Mouse (Mus musculus): ENCODE data around the gene Ramac. TPM values are rescaled to one million over a fixed set of nuclear protein-coding genes. Genes with fewer than 3 reads are reported as not detected.
A peak's percentile ranks its signal among the peaks of the same experiment; 100 is the strongest.

Ramac gene
- polyA plus RNA-seq, 1 experiment from 2014 or later: 152 TPM

GRCm38 (mm10) chr7:81806067-81806466, 43.3 kb downstream of the Ramac start:
- WGBS: 61% methylated on average over 5 of the region's 5 CpGs
- ATAC-seq: peak; percentile 56; the same call in 1 of the 2 replicates
- H3K27me3 ChIP-seq: no peaks in the 10 kb centered on the region
- H3K4me1 ChIP-seq (replicated peaks): peaks cover 6% of the 10 kb centered on the region; the same call in 1 of the 2 replicates
- H3K4me3 ChIP-seq (replicated peaks): no peak overlapping the region
- H3K9me3 ChIP-seq: no peaks in the 10 kb centered on the region
- no peak overlapping the region for H3K4me2 ChIP-seq (replicated peaks)
- H3K9ac ChIP-seq (replicated peaks): 0 out of 2 replicates have a peak overlapping the region, but pooled peaks have one; percentile 19
- 0 out of 2 replicates have a peak overlapping the region, but pooled peaks have one; percentile 9 for H3K27ac ChIP-seq
- peaks cover 15% of the 10 kb centered on the region for H3K36me3 ChIP-seq

Other genes starting within 250 kb of the Ramac start
- gene Fsd2, start 196.0 kb upstream of the Ramac start, polyA plus RNA-seq (2015; fragmentation: Nextera tagmentation; extraction: Ambion mirVana): 0.20 and 0.34 TPM in 2 replicates
- gene Whamm, start 191.7 kb upstream of the Ramac start, polyA plus RNA-seq (2015; fragmentation: Nextera tagmentation; extraction: Ambion mirVana): 4.3 and 5.5 TPM in 2 replicates
- 15.4 and 16.4 TPM in 2 replicates for gene Homer2, start 55.4 kb upstream of the Ramac start, polyA plus RNA-seq (2015; fragmentation: Nextera tagmentation; extraction: Ambion mirVana)
- 51.3 and 55.1 TPM in 2 replicates for gene 3110040N11Rik, start 26.6 kb downstream of the Ramac start, polyA plus RNA-seq (2015; fragmentation: Nextera tagmentation; extraction: Ambion mirVana)
- gene Btbd1, start 66.5 kb downstream of the Ramac start, polyA plus RNA-seq (2015; fragmentation: Nextera tagmentation; extraction: Ambion mirVana): 90.1 and 93.6 TPM in 2 replicates
- gene Gm10160, start 92.9 kb downstream of the Ramac start, polyA plus RNA-seq (2015; fragmentation: Nextera tagmentation; extraction: Ambion mirVana): not detected in 2 replicates
- gene Tm6sf1, start 96.1 kb downstream of the Ramac start, polyA plus RNA-seq (2015; fragmentation: Nextera tagmentation; extraction: Ambion mirVana): 8.1 and 9.8 TPM in 2 replicates
- 65.7 and 66.2 TPM in 2 replicates for gene Hdgfl3, start 171.5 kb downstream of the Ramac start, polyA plus RNA-seq (2015; fragmentation: Nextera tagmentation; extraction: Ambion mirVana)
- gene Bnc1, start 229.4 kb downstream of the Ramac start, polyA plus RNA-seq (2015; fragmentation: Nextera tagmentation; extraction: Ambion mirVana): 0.05 TPM in 1 of 2 replicates, not detected in the other